Mouse (Mus musculus): Measurements from ENCODE around the gene Tmcc1. TPM values are rescaled to one million over a fixed set of nuclear protein-coding genes. Genes with fewer than 3 reads are reported as not detected.

Tmcc1 gene
- polyA plus RNA-seq, 1 experiment from 2014 or later: 12.6 TPM

DNA sequence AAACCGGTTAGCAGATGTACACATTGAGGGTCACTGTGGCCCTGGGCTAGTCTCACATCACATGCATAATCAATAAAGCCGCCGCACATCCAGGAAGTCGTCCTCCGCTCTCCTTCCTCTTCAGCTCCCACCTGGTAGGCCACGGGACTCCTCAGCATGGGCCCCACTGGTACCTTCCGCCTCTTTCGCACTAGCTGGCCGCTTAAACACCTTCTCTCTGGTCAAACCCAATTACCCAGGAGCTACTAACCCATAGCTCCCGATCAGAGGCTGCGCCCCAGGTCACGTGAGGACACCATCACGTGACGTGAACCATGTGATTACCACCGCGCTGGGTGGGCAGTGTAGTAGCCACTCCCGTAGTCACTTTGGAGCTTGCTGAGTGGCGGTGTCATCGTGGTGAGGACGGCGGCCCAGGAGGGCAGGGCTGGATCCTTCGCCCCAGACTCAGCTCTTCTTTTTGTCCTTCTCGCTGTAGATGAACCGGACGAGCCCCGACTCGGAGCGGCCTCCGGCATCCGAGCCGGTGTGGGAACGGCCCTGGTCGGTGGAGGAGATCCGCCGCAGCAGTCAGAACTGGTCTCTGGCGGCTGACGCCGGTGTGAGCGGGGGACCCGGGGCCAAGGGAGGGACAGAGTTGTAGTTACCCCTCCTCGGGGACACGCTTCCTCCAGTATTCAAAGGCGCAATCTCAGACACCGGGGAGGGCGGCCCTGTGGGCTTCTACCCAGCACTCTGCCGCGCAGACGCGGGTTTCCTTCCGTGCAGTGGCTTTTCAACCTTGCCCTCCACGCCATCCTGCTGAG lies 14.6 kb upstream of the Tmcc1 start, which contains the start of gene Washc2:
TSS of gene Washc2 (plus strand) at position 310 of the 806 bp plus-strand sequence.
- Histone ChIP-seq H3K27ac (replicated peaks in 1 of 2; ENCODE audit: control insufficient read depth in 1 of 2, insufficient read depth in 1 of 2, low read depth in 2 of 2, low read length in 2 of 2) (peak within 1 kb of the TSS; percentile 83 to 84), H3K4me1 (ENCODE audit: control insufficient read depth in 2 of 2, insufficient read depth in 2 of 2, low read length in 2 of 2) (peaks cover 0 to 12% of the 10 kb centered on the region in 2 experiments; a peak in 3 of 4 replicates), H3K4me2 (ENCODE audit: low read length) (peak within 1 kb of the TSS; percentile 85), H3K9ac (ENCODE audit: low read length) (peak within 1 kb of the TSS; percentile 93), H3K4me3 (ENCODE audit: control insufficient read depth in 1 of 2, insufficient read depth in 1 of 2, low read depth in 1 of 2, low read length in 2 of 2) (peak within 1 kb of the TSS; percentile 90), H3K9me3 (ENCODE audit: control insufficient read depth, low read length) (no peaks in the 10 kb centered on the region), H3K36me3 (ENCODE audit: control insufficient read depth, insufficient read depth, low read length) (peaks cover 30% of the 10 kb centered on the region), H3K27me3 (ENCODE audit: control insufficient read depth, insufficient read depth, low read length) (no peaks in the 10 kb centered on the region)
- peak; percentile 96 for ATAC-seq (ENCODE audit: insufficient number of reproducible peaks, insufficient read depth, low FRiP score, low read depth)
- WGBS: under 1% methylated on average over 48 of the region's 51 CpGs

GRCm38 (mm10) chr6:116199682-116200081 lies 6.4 kb upstream of the Tmcc1 start:
- no peaks in the 10 kb centered on the region for H3K9me3 ChIP-seq (ENCODE audit: control insufficient read depth, low read length)
- no peak overlapping the region for H3K27ac ChIP-seq (replicated peaks in 1 of 2; ENCODE audit: control insufficient read depth in 1 of 2, insufficient read depth in 1 of 2, low read depth in 2 of 2, low read length in 2 of 2)
- no peak overlapping the region for H3K9ac ChIP-seq (ENCODE audit: low read length)
- H3K4me2 ChIP-seq (ENCODE audit: low read length): no peak overlapping the region
- H3K4me1 ChIP-seq (ENCODE audit: control insufficient read depth in 2 of 2, insufficient read depth in 2 of 2, low read length in 2 of 2): no peaks in the 10 kb centered on the region
- no peak for ATAC-seq (ENCODE audit: insufficient number of reproducible peaks, insufficient read depth, low FRiP score, low read depth)
- H3K27me3 ChIP-seq (ENCODE audit: control insufficient read depth, insufficient read depth, low read length): 0 out of 2 replicates have a peak, but pooled peaks cover 2% of the 10 kb centered on the region
- no peaks in the 10 kb centered on the region for H3K36me3 ChIP-seq (ENCODE audit: control insufficient read depth, insufficient read depth, low read length)
- 57% methylated on average over 2 of the region's 2 CpGs for WGBS
- H3K4me3 ChIP-seq (ENCODE audit: control insufficient read depth in 1 of 2, insufficient read depth in 1 of 2, low read depth in 1 of 2, low read length in 2 of 2): no peak overlapping the region

DNA sequence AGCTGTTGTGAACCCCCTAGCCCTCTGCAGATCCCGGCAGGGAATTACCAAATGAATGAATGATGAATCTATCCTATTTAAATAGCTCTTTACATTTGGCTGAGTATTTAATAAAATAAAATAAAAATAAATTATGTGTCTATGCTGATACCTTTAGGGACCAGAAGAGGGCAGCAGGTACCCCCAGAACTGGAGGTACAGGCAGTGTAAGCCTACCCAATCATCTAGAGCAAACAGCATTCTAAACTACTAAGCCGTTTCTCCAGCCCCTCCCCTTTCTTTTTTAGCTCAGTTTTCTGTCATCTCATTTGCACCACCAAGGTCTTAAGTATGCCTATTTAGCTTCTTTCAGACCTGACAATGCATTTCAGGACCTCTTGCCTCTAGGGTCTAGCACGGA lies 4.9 kb upstream of the Tmcc1 start:
- 34% methylated on average over 3 of the region's 3 CpGs for WGBS
- ATAC-seq (ENCODE audit: insufficient number of reproducible peaks, insufficient read depth, low FRiP score, low read depth): no peak

GRCm38 (mm10) chr6:116195811-116196210 lies 2.5 kb upstream of the Tmcc1 start:
- peaks cover 2 to 21% of the 10 kb centered on the region in 2 experiments; a peak in 2 of 4 replicates for H3K4me1 ChIP-seq (ENCODE audit: control insufficient read depth in 2 of 2, insufficient read depth in 2 of 2, low read length in 2 of 2)
- no peak overlapping the region for H3K4me2 ChIP-seq (ENCODE audit: low read length)
- H3K4me3 ChIP-seq (ENCODE audit: control insufficient read depth in 1 of 2, insufficient read depth in 1 of 2, low read depth in 1 of 2, low read length in 2 of 2): no peak overlapping the region
- H3K36me3 ChIP-seq (ENCODE audit: control insufficient read depth, insufficient read depth, low read length): no peaks in the 10 kb centered on the region
- no peak overlapping the region for H3K27ac ChIP-seq (replicated peaks in 1 of 2; ENCODE audit: control insufficient read depth in 1 of 2, insufficient read depth in 1 of 2, low read depth in 2 of 2, low read length in 2 of 2)
- 54% methylated on average over 8 of the region's 8 CpGs for WGBS
- ATAC-seq (ENCODE audit: insufficient number of reproducible peaks, insufficient read depth, low FRiP score, low read depth): no peak
- no peaks in the 10 kb centered on the region for H3K9me3 ChIP-seq (ENCODE audit: control insufficient read depth, low read length)
- H3K9ac ChIP-seq (ENCODE audit: low read length): no peak overlapping the region
- H3K27me3 ChIP-seq (ENCODE audit: control insufficient read depth, insufficient read depth, low read length): 0 out of 2 replicates have a peak, but pooled peaks cover 2% of the 10 kb centered on the region

More for the DNA sequence above, 4.9 kb upstream of the Tmcc1 start:
- Histone ChIP-seq H3K9me3 (ENCODE audit: control insufficient read depth, low read length) (no peaks in the 10 kb centered on the region), H3K9ac (ENCODE audit: low read length) (no peak overlapping the region), H3K27me3 (ENCODE audit: control insufficient read depth, insufficient read depth, low read length) (0 out of 2 replicates have a peak, but pooled peaks cover 2% of the 10 kb centered on the region), H3K4me3 (ENCODE audit: control insufficient read depth in 1 of 2, insufficient read depth in 1 of 2, low read depth in 1 of 2, low read length in 2 of 2) (no peak overlapping the region), H3K27ac (replicated peaks in 1 of 2; ENCODE audit: control insufficient read depth in 1 of 2, insufficient read depth in 1 of 2, low read depth in 2 of 2, low read length in 2 of 2) (no peak overlapping the region), H3K36me3 (ENCODE audit: control insufficient read depth, insufficient read depth, low read length) (no peaks in the 10 kb centered on the region), H3K4me1 (ENCODE audit: control insufficient read depth in 2 of 2, insufficient read depth in 2 of 2, low read length in 2 of 2) (peaks cover 0 to 5% of the 10 kb centered on the region in 2 experiments; a peak in 1 of 4 replicates), H3K4me2 (ENCODE audit: low read length) (no peak overlapping the region)

DNA sequence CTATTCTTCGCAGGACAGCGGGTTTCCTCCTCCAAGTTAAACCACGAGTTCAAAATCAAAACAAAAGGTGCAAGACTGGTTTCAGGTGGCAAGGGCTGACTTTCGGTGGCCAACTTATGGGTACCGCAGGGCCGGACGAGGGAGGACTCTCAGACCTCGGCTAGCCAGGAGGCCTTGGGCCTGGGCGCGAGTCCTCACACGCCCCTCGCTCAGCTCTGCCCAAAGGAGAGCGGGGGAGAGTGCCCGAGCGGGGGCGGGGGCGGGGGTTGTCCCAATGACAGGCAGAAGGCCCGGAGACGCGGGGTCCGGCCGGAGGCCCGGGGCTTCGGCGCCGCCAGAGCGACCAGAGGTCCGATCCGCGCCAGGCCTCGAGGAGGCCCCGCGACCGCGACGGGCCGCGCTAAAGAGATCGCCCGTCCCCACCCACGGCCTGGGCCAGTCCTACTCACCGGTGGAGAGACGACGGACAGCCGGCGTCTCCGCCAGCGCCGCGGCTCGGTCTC lies 426 bp downstream of the Tmcc1 start:
- peak overlapping the region; percentile 49 to 85; a peak in 3 of 4 replicates for H3K27ac ChIP-seq (replicated peaks in 1 of 2; ENCODE audit: control insufficient read depth in 1 of 2, insufficient read depth in 1 of 2, low read depth in 2 of 2, low read length in 2 of 2)
- H3K4me3 ChIP-seq (ENCODE audit: control insufficient read depth in 1 of 2, insufficient read depth in 1 of 2, low read depth in 1 of 2, low read length in 2 of 2): peak overlapping the region; percentile 76 to 85
- H3K36me3 ChIP-seq (ENCODE audit: control insufficient read depth, insufficient read depth, low read length): no peaks in the 10 kb centered on the region
- H3K27me3 ChIP-seq (ENCODE audit: control insufficient read depth, insufficient read depth, low read length): no peaks in the 10 kb centered on the region
- 1% methylated on average over 51 of the region's 51 CpGs for WGBS
- peak overlapping the region; percentile 80 for H3K4me2 ChIP-seq (ENCODE audit: low read length)
- no peaks in the 10 kb centered on the region for H3K9me3 ChIP-seq (ENCODE audit: control insufficient read depth, low read length)
- peaks cover 2 to 35% of the 10 kb centered on the region in 2 experiments; a peak in 2 of 4 replicates for H3K4me1 ChIP-seq (ENCODE audit: control insufficient read depth in 2 of 2, insufficient read depth in 2 of 2, low read length in 2 of 2)
- H3K9ac ChIP-seq (ENCODE audit: low read length): peak overlapping the region; percentile 90
- ATAC-seq (ENCODE audit: insufficient number of reproducible peaks, insufficient read depth, low FRiP score, low read depth): peak; percentile 85

DNA sequence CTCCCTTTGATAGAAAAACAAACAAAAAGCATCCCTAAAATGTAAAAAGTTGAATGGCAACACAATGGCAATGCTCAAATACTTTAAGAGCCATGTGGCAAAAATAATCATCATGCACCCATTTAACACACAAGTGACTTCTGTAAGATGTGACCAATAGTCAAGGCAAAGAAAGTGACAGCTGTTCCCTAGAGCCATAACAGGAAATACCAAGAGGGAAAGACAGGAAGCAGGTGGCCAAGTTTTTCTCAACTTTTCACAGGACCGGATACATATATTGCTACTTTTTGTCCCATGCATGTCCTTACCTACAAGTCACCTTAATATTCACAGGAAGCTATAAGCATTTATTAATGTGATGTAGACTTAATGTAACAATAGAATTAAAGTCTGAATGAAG lies 3.9 kb downstream of the Tmcc1 start:
- Histone ChIP-seq H3K4me2 (ENCODE audit: low read length) (peak overlapping the region; percentile 39), H3K27ac (replicated peaks in 1 of 2; ENCODE audit: control insufficient read depth in 1 of 2, insufficient read depth in 1 of 2, low read depth in 2 of 2, low read length in 2 of 2) (peak overlapping the region in 1 of 2 experiments; percentile 44; a peak in 2 of 4 replicates), H3K4me1 (ENCODE audit: control insufficient read depth in 2 of 2, insufficient read depth in 2 of 2, low read length in 2 of 2) (peaks cover 2 to 39% of the 10 kb centered on the region in 2 experiments; a peak in 2 of 4 replicates), H3K36me3 (ENCODE audit: control insufficient read depth, insufficient read depth, low read length) (peaks cover 7% of the 10 kb centered on the region), H3K9me3 (ENCODE audit: control insufficient read depth, low read length) (no peaks in the 10 kb centered on the region), H3K27me3 (ENCODE audit: control insufficient read depth, insufficient read depth, low read length) (no peaks in the 10 kb centered on the region), H3K9ac (ENCODE audit: low read length) (peak overlapping the region; percentile 21; the same call in 1 of the 2 replicates), H3K4me3 (ENCODE audit: control insufficient read depth in 1 of 2, insufficient read depth in 1 of 2, low read depth in 1 of 2, low read length in 2 of 2) (no peak overlapping the region)
- WGBS: 43% methylated on average over 1 of the region's 1 CpGs
- ATAC-seq (ENCODE audit: insufficient number of reproducible peaks, insufficient read depth, low FRiP score, low read depth): no peak

DNA sequence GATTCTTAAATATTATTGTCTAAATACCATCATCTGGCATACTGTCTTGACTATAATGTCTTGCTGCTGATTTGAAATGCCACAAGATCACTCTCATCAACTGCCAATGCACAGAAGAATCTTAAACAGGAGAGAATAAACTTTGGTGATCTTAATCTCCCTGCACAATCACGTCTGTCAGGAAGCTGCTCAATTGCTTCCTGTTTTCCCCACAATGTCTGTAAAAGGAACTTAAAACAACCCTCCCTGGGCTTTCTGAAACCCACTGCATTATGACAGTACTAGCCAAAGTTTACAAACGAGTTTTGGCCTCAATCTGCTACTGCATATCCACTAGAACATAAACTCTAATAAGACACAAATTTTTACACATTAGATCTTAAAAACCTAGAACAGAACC lies 6.8 kb downstream of the Tmcc1 start:
- peaks cover 0 to 28% of the 10 kb centered on the region in 2 experiments; a peak in 2 of 4 replicates for H3K4me1 ChIP-seq (ENCODE audit: control insufficient read depth in 2 of 2, insufficient read depth in 2 of 2, low read length in 2 of 2)
- ATAC-seq (ENCODE audit: insufficient number of reproducible peaks, insufficient read depth, low FRiP score, low read depth): no peak
- H3K27ac ChIP-seq (replicated peaks in 1 of 2; ENCODE audit: control insufficient read depth in 1 of 2, insufficient read depth in 1 of 2, low read depth in 2 of 2, low read length in 2 of 2): no peak overlapping the region
- peaks cover 9% of the 10 kb centered on the region for H3K36me3 ChIP-seq (ENCODE audit: control insufficient read depth, insufficient read depth, low read length)
- no peaks in the 10 kb centered on the region for H3K9me3 ChIP-seq (ENCODE audit: control insufficient read depth, low read length)
- H3K4me2 ChIP-seq (ENCODE audit: low read length): no peak overlapping the region
- H3K9ac ChIP-seq (ENCODE audit: low read length): no peak overlapping the region
- no peak overlapping the region for H3K4me3 ChIP-seq (ENCODE audit: control insufficient read depth in 1 of 2, insufficient read depth in 1 of 2, low read depth in 1 of 2, low read length in 2 of 2)
- WGBS: 47% methylated on average over 2 of the region's 2 CpGs
- no peaks in the 10 kb centered on the region for H3K27me3 ChIP-seq (ENCODE audit: control insufficient read depth, insufficient read depth, low read length)

Measured in heart, embryonic 14.5 days (tissue).